Mouse (Mus musculus) bone marrow macrophage, adult 2 months (primary cell): ENCODE results near the gene Fars2. TPM values are rescaled to one million over a fixed set of nuclear protein-coding genes. Genes with fewer than 3 reads are reported as not detected.
A peak's percentile ranks its signal among the peaks of the same experiment; 100 is the strongest.

Experiments
- H3K27ac ChIP-seq: 2 replicates; pipeline ENCODE4 v1.5.1; 2012; ENCODE audit warnings: low read depth, low read length; ENCODE audit not compliant: insufficient read depth
- H3K4me1 ChIP-seq: 2 replicates; pipeline ENCODE4 v1.6.1; 2012; ENCODE audit warnings: low read length; ENCODE audit not compliant: control insufficient read depth, insufficient read depth
- H3K4me3 ChIP-seq: 2 replicates; pipeline ENCODE4 v1.5.1; 2012; ENCODE audit warnings: mild to moderate bottlenecking, low read length, moderate library complexity; ENCODE audit not compliant: insufficient read depth
- CTCF ChIP-seq: IDR thresholded peaks from 2 replicates; pipeline ENCODE4 v1.5.1; 2012; ENCODE audit warnings: low read depth, mild to moderate bottlenecking, low read length, moderate library complexity
- POLR2A ChIP-seq: IDR thresholded peaks from 2 replicates; pipeline ENCODE4 v1.6.1; 2012; ENCODE audit warnings: mild to moderate bottlenecking, low read depth, low read length, borderline replicate concordance
- polyA plus RNA-seq: library from polyadenylated mRNA; stranded (reverse); fragments of >200 nt; gene quantifications from 2 replicates; pipeline ENCODE4 v1.2.4, GENCODE M21; 2012; ENCODE audit not compliant: missing spikeins, insufficient read depth, insufficient read length

The Fars2 gene
- polyA plus RNA-seq, 1 experiment, result 28.6 TPM

GRCm38 (mm10) chr13:36513126-36513525, 395.9 kb downstream of the Fars2 start:
- Histone ChIP-seq H3K4me1 (peaks cover 19% of the 10 kb centered on the region), H3K4me3 (no peak overlapping the region), H3K27ac (no peak overlapping the region)
- TF ChIP-seq CTCF (no peak), POLR2A (no peak)

DNA sequence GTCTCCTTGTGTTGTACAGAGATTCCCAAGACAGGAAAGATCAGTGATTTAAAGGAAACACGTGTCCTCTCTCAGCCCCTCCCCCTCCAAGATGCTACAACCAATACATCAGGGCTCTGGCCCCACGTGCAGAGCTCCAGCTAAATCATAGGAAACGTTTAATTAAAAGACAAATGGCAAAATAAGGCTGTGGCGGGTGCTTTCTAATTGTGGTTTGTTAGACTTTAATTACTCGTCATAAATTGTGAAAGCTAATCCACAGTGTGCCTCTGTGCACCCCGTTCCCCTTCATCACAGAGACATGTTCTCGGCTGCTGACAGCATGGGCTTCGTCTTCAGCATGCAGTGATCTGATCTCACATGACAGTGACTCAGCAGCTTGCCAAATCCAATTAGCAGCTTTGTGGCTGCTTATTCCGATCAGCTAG, 400.9 kb downstream of the Fars2 start:
- peak overlapping the region; percentile 32; the same call in 1 of the 2 replicates for H3K27ac ChIP-seq
- no peak for TF ChIP-seq POLR2A
- no peak for TF ChIP-seq CTCF
- no peak overlapping the region for H3K4me3 ChIP-seq
- peaks cover 44% of the 10 kb centered on the region for H3K4me1 ChIP-seq

DNA sequence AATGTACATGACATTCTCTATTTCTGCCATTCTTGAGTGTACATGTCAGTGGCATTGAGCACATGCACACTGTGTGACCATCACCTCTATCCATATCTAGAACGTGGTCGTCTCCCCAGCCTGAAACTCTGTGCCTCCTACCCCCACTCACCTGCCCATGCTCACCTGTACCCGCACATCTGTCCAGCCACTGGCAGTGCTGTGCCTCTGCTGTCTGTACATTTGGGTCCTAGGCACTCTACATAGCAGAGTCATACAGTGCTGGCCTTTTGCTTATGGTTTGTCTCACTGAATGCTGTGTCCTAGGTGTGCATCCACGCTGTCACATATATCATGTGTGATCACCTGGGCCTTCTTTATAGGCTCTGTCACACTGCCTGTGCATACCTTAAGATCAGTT, 410.5 kb downstream of the Fars2 start:
- Histone ChIP-seq H3K4me1 (peaks cover 12% of the 10 kb centered on the region), H3K27ac (no peak overlapping the region), H3K4me3 (no peak overlapping the region)
- TF ChIP-seq CTCF (no peak), POLR2A (no peak)

DNA sequence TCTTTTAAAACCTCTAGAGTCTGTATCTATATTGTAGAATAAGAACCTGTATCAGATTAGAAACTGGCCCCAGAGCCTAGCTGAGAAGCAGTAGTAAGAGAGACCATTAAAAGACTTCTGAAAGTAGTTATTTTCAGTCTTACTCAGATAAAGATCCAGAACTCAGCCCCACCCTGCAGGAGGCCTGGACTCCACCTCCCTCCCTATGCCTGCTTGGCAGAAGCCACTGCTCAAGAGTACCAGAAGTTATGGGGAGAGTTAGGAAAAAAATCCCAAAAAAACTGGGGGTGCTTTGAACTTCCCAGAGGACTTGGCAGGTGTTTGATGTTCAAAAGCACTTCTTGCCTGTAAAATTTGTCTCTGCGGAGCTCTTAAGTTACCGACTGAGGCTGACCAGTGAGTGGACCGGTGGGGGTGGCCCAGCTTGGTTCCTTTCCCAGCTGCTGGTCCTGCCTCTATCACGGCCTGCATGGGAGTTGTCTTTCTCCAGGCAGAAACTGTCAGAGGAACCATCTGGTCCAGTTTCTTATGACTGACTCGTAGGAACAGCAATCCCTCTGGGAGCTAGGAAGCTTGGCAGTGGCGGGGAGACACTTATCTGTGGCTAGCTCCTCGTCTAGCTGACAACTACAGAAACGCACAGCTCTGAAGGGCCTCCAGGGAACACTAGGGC, 411.1 kb downstream of the Fars2 start:
- H3K27ac ChIP-seq, result peak overlapping the region; percentile 24; the same call in 1 of the 2 replicates
- no peak for TF ChIP-seq CTCF
- TF ChIP-seq POLR2A, result no peak
- no peak overlapping the region for H3K4me3 ChIP-seq
- peaks cover 14% of the 10 kb centered on the region for H3K4me1 ChIP-seq

GRCm38 (mm10) chr13:36529467-36530039, 412.3 kb downstream of the Fars2 start:
- Histone ChIP-seq H3K4me3 (no peak overlapping the region), H3K4me1 (peaks cover 23% of the 10 kb centered on the region), H3K27ac (no peak overlapping the region)
- TF ChIP-seq CTCF (no peak), POLR2A (no peak)

GRCm38 (mm10) chr13:36530852-36531251, 413.6 kb downstream of the Fars2 start:
- Histone ChIP-seq H3K4me3 (no peak overlapping the region), H3K27ac (no peak overlapping the region), H3K4me1 (peaks cover 28% of the 10 kb centered on the region)
- TF ChIP-seq POLR2A, result no peak
- no peak for TF ChIP-seq CTCF

GRCm38 (mm10) chr13:36531893-36532292, 414.7 kb downstream of the Fars2 start:
- TF ChIP-seq CTCF (no peak), POLR2A (no peak)
- Histone ChIP-seq H3K27ac (no peak overlapping the region), H3K4me1 (peaks cover 28% of the 10 kb centered on the region), H3K4me3 (no peak overlapping the region)

- no peak overlapping the region for H3K4me3 ChIP-seq
- H3K4me1 ChIP-seq, result peaks cover 25% of the 10 kb centered on the region
- TF ChIP-seq POLR2A (no peak), CTCF (no peak)
- no peak overlapping the region for H3K27ac ChIP-seq
Measured at GRCm38 (mm10) chr13:36533071-36533470, 415.9 kb downstream of the Fars2 start.

DNA sequence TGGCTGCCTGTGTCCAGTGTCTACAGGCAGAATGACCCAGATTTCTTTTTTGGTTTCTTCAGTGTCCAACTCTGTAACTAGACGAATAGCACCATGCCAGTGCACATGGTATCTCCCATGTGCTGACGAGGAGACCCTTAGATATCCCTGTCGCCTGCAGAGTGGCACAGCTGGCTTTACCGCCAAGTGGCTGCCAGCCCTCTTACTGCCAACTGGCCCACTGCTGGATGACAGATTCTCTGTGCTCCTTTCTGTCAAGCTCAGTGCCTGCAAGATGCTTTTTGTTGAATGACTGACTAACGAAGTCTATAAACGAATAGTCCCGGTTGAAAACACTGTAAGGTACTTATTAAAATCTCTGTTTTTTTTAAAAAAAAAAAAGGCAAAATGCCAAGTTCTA, 416.3 kb downstream of the Fars2 start:
- H3K27ac ChIP-seq, result 0 out of 2 replicates have a peak overlapping the region, but pooled peaks have one; percentile 67
- H3K4me3 ChIP-seq, result no peak overlapping the region
- H3K4me1 ChIP-seq, result peaks cover 22% of the 10 kb centered on the region
- TF ChIP-seq CTCF (no peak), POLR2A (no peak)

DNA sequence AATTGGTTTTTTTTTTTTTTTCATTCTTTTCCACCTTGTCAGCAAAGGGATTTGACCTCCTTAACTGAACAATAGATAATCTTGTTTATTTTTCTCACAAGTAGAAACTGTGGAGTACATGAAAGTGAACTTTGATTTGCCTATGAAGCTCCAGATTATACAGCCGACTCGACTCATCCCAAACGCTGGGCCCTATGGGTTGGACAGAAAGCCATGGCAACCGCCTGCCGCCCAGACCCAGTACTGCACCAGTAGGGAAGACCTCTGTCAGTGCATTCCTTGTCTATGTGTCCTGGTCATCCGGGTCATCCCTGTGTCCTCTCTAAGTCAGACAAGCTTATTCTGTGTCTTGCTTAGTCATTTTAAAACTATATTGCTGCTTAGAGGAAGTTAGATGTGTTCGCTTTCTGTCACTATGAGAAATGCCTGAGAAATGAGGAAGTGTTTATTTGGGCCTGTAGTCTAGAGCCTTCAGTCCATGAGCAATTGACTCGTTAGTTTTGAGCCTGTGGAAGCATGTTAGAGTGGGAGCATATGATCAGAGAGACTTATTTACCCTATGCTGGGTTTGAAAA, 416.8 kb downstream of the Fars2 start:
- peaks cover 19% of the 10 kb centered on the region for H3K4me1 ChIP-seq
- peak overlapping the region; percentile 73 for H3K27ac ChIP-seq
- no peak for TF ChIP-seq CTCF
- TF ChIP-seq POLR2A, result no peak
- H3K4me3 ChIP-seq, result no peak overlapping the region
